Mouse (Mus musculus): Measurements from ENCODE around the gene Angptl1.

Angptl1 gene

DNA sequence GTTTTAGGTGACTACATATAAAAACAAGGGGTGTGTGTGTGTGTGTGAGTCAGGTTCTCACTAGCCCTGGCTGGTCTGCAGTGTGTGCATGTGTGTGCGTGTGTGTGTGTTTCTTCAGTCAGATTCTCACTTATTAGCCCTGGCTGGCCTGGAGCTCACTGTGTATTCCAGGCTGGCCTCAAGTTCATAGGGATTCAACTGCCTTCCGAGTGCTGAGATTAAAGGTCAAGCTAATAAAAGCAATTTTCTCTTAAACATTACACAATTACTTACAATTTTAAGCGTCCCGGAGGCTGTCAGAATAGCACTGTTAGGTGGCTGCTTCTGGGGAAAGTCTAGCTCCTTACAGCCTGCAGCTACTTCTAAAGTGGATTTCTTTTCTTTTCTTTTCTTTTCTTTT, at the start of gene Angptl1:
Gene Angptl1 (plus strand): TSS at position 386 of the 400 bp plus-strand sequence.
- DNase-seq (ENCODE audit: low spot score), result no peak

GRCm38 (mm10) chr1:156789844-156790490, 48.4 kb upstream of the Angptl1 start:
- no peak for DNase-seq (ENCODE audit: low spot score)

GRCm38 (mm10) chr1:156796251-156796650, 42.1 kb upstream of the Angptl1 start:
- DNase-seq (ENCODE audit: low spot score), result no peak

GRCm38 (mm10) chr1:156801276-156801675, 37.1 kb upstream of the Angptl1 start:
- no peak for DNase-seq (ENCODE audit: low spot score)

- no peak for DNase-seq (ENCODE audit: low spot score)
Observed at GRCm38 (mm10) chr1:156808332-156808731, 30.0 kb upstream of the Angptl1 start.

GRCm38 (mm10) chr1:156811928-156812327, 26.4 kb upstream of the Angptl1 start:
- DNase-seq (ENCODE audit: low spot score), result no peak

- DNase-seq (ENCODE audit: low spot score), result no peak
Observed at GRCm38 (mm10) chr1:156812716-156813115, 25.6 kb upstream of the Angptl1 start.

GRCm38 (mm10) chr1:156813485-156813884, 24.9 kb upstream of the Angptl1 start:
- no peak for DNase-seq (ENCODE audit: low spot score)

DNA sequence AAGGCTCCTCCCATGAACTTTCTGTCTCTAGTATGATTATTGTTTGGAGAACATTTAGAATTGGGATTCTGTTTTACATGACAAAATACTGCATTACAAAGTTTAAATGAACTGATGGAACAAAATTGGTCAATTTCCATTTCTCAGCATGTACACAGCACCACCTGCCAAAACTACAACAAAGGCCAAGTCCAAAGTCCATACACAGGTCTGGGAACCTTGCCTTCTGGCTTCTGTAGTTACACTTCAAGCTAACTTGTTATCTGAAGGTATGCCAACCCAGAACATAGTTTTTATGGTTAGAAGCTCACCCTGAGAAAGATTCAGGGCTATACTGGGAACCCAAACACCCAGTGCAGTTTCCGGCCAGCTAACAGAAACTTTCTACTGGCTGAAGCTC, 19.1 kb upstream of the Angptl1 start:
- no peak for DNase-seq (ENCODE audit: low spot score)

DNA sequence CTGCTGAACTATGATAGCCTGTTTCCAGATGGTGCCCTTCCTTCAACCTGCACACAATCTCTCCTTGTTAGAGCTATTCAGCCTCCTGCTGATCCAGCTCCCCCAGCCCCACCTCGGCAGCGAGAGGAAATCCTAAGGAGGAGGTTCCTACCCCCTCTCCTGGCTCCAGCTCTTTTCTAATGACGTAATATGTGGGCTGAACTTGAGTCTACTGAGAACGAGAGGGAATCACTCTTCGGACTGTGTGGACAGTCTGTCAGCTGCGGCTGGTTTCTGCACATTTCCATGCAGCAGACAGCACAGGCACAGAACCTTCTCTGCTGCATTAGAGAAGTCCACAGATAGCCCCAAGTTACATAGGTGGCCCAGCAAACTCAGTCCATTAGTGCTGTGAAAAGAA, 333 bp downstream of the Angptl1 start:
- DNase-seq (ENCODE audit: low spot score), result peak; percentile 30

GRCm38 (mm10) chr1:156841625-156842339, 3.4 kb downstream of the Angptl1 start:
- no peak for DNase-seq (ENCODE audit: low spot score)

GRCm38 (mm10) chr1:156847098-156847497, 8.7 kb downstream of the Angptl1 start:
- DNase-seq (ENCODE audit: low spot score), result no peak

DNA sequence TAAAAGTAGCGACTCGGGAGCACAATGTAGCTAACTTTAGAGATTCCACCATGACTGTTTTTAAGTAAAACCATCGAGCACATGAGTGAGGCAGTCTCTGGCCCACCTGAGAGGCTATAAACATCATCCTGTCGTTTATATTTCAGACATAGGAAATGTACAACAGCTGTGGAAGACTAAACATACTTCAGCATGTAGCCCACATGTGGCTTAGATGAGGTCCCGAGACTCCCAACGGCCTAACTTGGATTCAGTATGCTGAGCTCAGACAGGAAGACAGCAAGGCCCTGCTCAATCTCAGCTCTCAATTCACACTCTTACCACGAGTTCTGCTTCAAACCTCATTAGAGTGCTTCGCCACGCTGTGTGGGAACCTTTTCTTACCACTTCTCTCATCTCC, 14.0 kb downstream of the Angptl1 start:
- no peak for DNase-seq (ENCODE audit: low spot score)

- no peak for DNase-seq (ENCODE audit: low spot score)
Observed at GRCm38 (mm10) chr1:156852872-156853271, 14.5 kb downstream of the Angptl1 start.

- DNase-seq (ENCODE audit: low spot score), result no peak
Observed at GRCm38 (mm10) chr1:156854558-156854957, 16.2 kb downstream of the Angptl1 start.

- DNase-seq (ENCODE audit: low spot score), result no peak
Observed at GRCm38 (mm10) chr1:156856666-156857065, 18.3 kb downstream of the Angptl1 start.

DNA sequence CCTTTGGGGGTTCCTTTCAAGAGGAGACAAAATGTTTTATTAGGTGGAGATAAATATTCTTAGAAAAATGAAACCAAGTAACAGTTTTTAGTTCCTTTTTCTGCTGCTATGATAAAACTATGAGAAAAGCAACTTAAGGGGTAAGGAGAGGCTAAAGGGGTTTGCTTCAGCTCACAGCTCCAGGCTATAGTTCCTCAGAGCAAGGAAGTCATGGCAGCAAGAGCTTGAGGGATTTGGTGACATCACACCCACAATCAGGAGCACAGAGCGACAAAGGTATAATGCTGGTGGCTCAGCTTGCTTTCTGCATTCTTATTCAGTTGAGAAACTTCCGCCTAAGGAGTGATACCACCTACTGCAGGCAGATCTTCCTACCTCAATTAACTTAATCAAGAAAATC, 20.8 kb downstream of the Angptl1 start:
- no peak for DNase-seq (ENCODE audit: low spot score)

DNA sequence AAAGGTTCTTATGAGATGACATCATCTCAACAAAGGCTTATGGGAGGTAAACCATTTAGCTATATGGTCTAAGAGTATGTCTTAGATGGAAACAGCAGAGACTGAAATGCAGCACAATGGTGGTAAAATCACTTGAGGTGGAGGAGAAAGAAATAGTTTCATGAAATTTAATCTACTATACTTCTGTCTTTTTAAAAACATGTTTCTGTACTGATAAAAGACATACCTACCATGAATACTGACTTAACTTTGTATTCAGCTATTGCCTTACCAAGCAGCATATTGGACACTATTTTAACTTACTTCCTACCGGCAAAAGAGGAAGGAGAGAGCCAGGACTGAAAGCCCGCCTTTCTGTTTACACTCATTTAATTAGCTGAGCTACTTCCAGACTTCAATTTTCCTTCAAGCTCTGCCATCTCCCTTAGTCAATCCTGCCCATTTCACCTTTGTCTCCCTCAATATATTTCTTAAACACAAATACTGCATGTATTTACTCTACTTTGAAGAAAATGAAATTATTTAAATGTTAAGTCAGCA, 21.4 kb downstream of the Angptl1 start:
- DNase-seq (ENCODE audit: low spot score), result no peak

- no peak for DNase-seq (ENCODE audit: low spot score)
Observed at GRCm38 (mm10) chr1:156860266-156860665, 21.9 kb downstream of the Angptl1 start.

- no peak for DNase-seq (ENCODE audit: low spot score)
Observed at GRCm38 (mm10) chr1:156861475-156862043, 23.2 kb downstream of the Angptl1 start.

GRCm38 (mm10) chr1:156863726-156864125, 25.4 kb downstream of the Angptl1 start:
- DNase-seq (ENCODE audit: low spot score), result no peak

DNA sequence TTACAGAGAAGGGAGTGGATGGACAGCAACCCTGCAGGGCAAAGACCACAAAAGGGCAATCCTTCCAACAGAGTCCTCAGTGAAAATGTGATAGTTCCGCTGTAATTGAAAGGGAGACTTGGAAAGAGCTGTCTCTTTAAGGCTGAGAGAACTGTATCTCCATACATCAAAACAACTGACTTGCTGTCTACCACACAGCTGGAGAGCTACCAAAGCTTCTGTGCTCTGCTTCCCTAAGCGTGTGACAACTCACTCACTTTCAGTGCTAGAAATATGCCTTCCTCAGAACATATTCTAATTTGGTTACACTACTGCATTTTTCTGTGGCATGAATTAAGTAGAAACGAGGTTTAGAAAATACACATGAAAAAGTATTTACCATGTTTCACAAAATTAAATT, 25.9 kb downstream of the Angptl1 start:
- no peak for DNase-seq (ENCODE audit: low spot score)

- DNase-seq (ENCODE audit: low spot score), result no peak
Observed at GRCm38 (mm10) chr1:156870028-156870427, 31.7 kb downstream of the Angptl1 start.

All from testis, postnatal 14 days (tissue).